Mouse (Mus musculus) layer of hippocampus, adult 18-20 months (tissue): ENCODE results near the gene Cops4. TPM values are rescaled to one million over a fixed set of nuclear protein-coding genes. Genes with fewer than 3 reads are reported as not detected.

Source experiments
- DNase-seq, 2 experiments: peaks; one replicate each; pipeline ENCODE4 v3.0.0; 2022; ENCODE audit warnings: low spot score in 2 of 2
- total RNA-seq, 2 experiments: library from RNA; stranded (reverse); gene quantifications; 2 replicates each; pipeline ENCODE4 v1.2.3; 2021

Gene Cops4
- total RNA-seq, 2 experiments from 2014 or later, result 80.8 to 83.3 TPM

- DNase-seq, result peak in 1 of 2 experiments; percentile 54
Observed at GRCm38 (mm10) chr5:100536638-100537037, 18.5 kb downstream of the Cops4 start.

- no peak for DNase-seq
Observed at GRCm38 (mm10) chr5:100546294-100547080, 28.4 kb downstream of the Cops4 start.

- DNase-seq, result no peak
Observed at GRCm38 (mm10) chr5:100548236-100548635, 30.1 kb downstream of the Cops4 start.

- no peak for DNase-seq
Observed at GRCm38 (mm10) chr5:100549311-100549710, 31.2 kb downstream of the Cops4 start.

GRCm38 (mm10) chr5:100550151-100550550 lies 32.0 kb downstream of the Cops4 start:
- DNase-seq, result no peak

- DNase-seq, result no peak
Observed at GRCm38 (mm10) chr5:100551952-100552351, 33.8 kb downstream of the Cops4 start.

GRCm38 (mm10) chr5:100553426-100553825 lies 35.3 kb downstream of the Cops4 start:
- DNase-seq, result no peak

- no peak for DNase-seq
Observed at GRCm38 (mm10) chr5:100557019-100557418, 38.9 kb downstream of the Cops4 start.

- no peak for DNase-seq
Observed at GRCm38 (mm10) chr5:100557537-100557936, 39.4 kb downstream of the Cops4 start.

- no peak for DNase-seq
Observed at GRCm38 (mm10) chr5:100558783-100559182, 40.7 kb downstream of the Cops4 start.

GRCm38 (mm10) chr5:100559357-100559756 lies 41.2 kb downstream of the Cops4 start:
- DNase-seq, result no peak

- DNase-seq, result no peak
Observed at GRCm38 (mm10) chr5:100562702-100563101, 44.6 kb downstream of the Cops4 start.

GRCm38 (mm10) chr5:100566798-100567197 lies 48.7 kb downstream of the Cops4 start:
- DNase-seq, result no peak

- no peak for DNase-seq
Observed at GRCm38 (mm10) chr5:100567258-100568032, 49.3 kb downstream of the Cops4 start.

- no peak for DNase-seq
Observed at GRCm38 (mm10) chr5:100568177-100568576, 50.1 kb downstream of the Cops4 start.

- no peak for DNase-seq
Observed at GRCm38 (mm10) chr5:100568802-100569201, 50.7 kb downstream of the Cops4 start.

- no peak for DNase-seq
Observed at GRCm38 (mm10) chr5:100569250-100569934, 51.3 kb downstream of the Cops4 start.

- no peak for DNase-seq
Observed at GRCm38 (mm10) chr5:100569997-100570595, 52.0 kb downstream of the Cops4 start.

- no peak for DNase-seq
Observed at GRCm38 (mm10) chr5:100570716-100571115, 52.6 kb downstream of the Cops4 start.

GRCm38 (mm10) chr5:100572069-100572468 lies 54.0 kb downstream of the Cops4 start, which contains the start of gene Plac8:
Gene Plac8, minus strand, starts transcription at chr5:100572245.
- no peak for DNase-seq

GRCm38 (mm10) chr5:100573256-100573655 lies 55.1 kb downstream of the Cops4 start:
- no peak for DNase-seq
